In the genomic region with DNA sequence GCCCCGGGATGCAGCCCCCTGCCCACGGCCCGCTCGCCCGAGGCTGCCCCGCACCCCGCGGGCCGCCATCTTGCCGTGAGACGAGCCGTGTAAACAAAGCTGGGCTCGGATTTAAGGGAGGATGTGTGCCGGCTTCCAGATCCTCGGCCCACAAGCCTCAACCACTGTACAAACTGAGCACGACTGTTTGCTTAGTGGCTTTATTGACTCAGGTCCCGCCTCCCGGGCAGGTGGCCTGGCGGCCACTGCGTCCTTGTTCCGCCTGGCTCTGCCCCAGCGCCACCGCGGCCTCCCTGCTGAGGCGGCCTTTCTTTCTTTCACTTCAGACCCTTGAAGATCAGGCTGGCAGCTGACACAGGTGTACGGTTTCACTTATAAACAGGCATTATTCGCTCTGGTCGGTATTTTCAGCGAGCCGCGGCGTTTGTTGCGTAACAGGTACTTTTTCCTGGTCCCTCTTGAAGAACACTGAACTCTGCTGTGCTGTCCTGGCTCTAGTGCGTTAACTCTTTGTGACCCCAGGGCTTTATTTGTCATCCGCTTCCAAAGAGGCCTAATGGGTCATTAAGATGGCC, we compare ENCODE assay signal across 7 mouse cellular contexts.
DNase-seq lines count a peak whose midpoint lies in the region; ATAC-seq lines count a peak whose summit lies in the region.

No protein-coding gene starts in this region.

- 0 out of 2 replicates have a peak, but pooled peaks cover 3% of the 10 kb centered on the region for H3K4me1 ChIP-seq in embryonic facial prominence, embryonic 14.5 days (ENCODE audit: control insufficient read depth, insufficient read depth, low read length)
- no peaks in the 10 kb centered on the region for H3K4me1 ChIP-seq in heart, embryonic 12.5 days (replicated peaks)
- H3K4me1 ChIP-seq in kidney, embryonic 14.5 days (ENCODE audit: control insufficient read depth, insufficient read depth, low read length), result peaks cover 12% of the 10 kb centered on the region; the same call in 1 of the 2 replicates
- H3K4me1 ChIP-seq in liver, embryonic 12.5 days, result no peaks in the 10 kb centered on the region

- peak; percentile 84 for ATAC-seq in embryonic facial prominence, embryonic 14.5 days (ENCODE audit: low read depth)
- ATAC-seq in heart, embryonic 12.5 days (ENCODE audit: insufficient number of reproducible peaks, low FRiP score), result peak; percentile 75
- peak; percentile 71 for ATAC-seq in kidney, embryonic 14.5 days (ENCODE audit: low FRiP score, low TSS enrichment)
- peak; percentile 68 for ATAC-seq in liver, embryonic 12.5 days

- peaks cover 12% of the 10 kb centered on the region for H3K9me3 ChIP-seq in embryonic facial prominence, embryonic 14.5 days (ENCODE audit: control insufficient read depth, low read length)
- peaks cover 6% of the 10 kb centered on the region for H3K9me3 ChIP-seq in heart, embryonic 12.5 days (replicated peaks)
- H3K9me3 ChIP-seq in kidney, embryonic 14.5 days (ENCODE audit: control insufficient read depth, low read length), result no peaks in the 10 kb centered on the region
- H3K9me3 ChIP-seq in liver, embryonic 12.5 days (replicated peaks), result no peaks in the 10 kb centered on the region

- under 1% methylated on average over 30 of the region's 35 CpGs for WGBS in embryonic facial prominence, embryonic 14.5 days
- 2% methylated on average over 35 of the region's 35 CpGs for WGBS in heart, embryonic 12.5 days
- 2% methylated on average over 30 of the region's 35 CpGs for WGBS in kidney, embryonic 14.5 days
- 5% methylated on average over 35 of the region's 35 CpGs for WGBS in liver, embryonic 12.5 days (ENCODE audit: insufficient replicate concordance)

- H3K36me3 ChIP-seq in embryonic facial prominence, embryonic 14.5 days (ENCODE audit: control insufficient read depth, insufficient read depth, low read length), result no peaks in the 10 kb centered on the region
- no peaks in the 10 kb centered on the region for H3K36me3 ChIP-seq in heart, embryonic 12.5 days
- no peaks in the 10 kb centered on the region for H3K36me3 ChIP-seq in kidney, embryonic 14.5 days (ENCODE audit: control insufficient read depth, insufficient read depth, low read length)
- no peaks in the 10 kb centered on the region for H3K36me3 ChIP-seq in liver, embryonic 12.5 days

- peak overlapping the region; percentile 84 for H3K27ac ChIP-seq in embryonic facial prominence, embryonic 14.5 days (replicated peaks; ENCODE audit: low read depth, low read length)
- peak overlapping the region; percentile 42 for H3K27ac ChIP-seq in heart, embryonic 12.5 days (ENCODE audit: poor library complexity, severe bottlenecking)
- H3K27ac ChIP-seq in kidney, embryonic 14.5 days (ENCODE audit: low read depth, low read length), result peak overlapping the region; percentile 85
- peak overlapping the region; percentile 58 for H3K27ac ChIP-seq in liver, embryonic 12.5 days

- peak overlapping the region; percentile 74 for H3K4me2 ChIP-seq in embryonic facial prominence, embryonic 14.5 days (ENCODE audit: low read depth, low read length)
- peak overlapping the region; percentile 74 for H3K4me2 ChIP-seq in heart, embryonic 12.5 days
- H3K4me2 ChIP-seq in kidney, embryonic 14.5 days (replicated peaks; ENCODE audit: low read depth, low read length), result peak overlapping the region; percentile 74
- peak overlapping the region; percentile 85 for H3K4me2 ChIP-seq in liver, embryonic 12.5 days

- peak overlapping the region; percentile 48 for H3K4me3 ChIP-seq in embryonic facial prominence, embryonic 14.5 days (ENCODE audit: low read depth, low read length)
- peak overlapping the region; percentile 59 for H3K4me3 ChIP-seq in heart, embryonic 12.5 days
- peak overlapping the region; percentile 45 for H3K4me3 ChIP-seq in kidney, embryonic 14.5 days (ENCODE audit: low read length)
- peak overlapping the region; percentile 65 for H3K4me3 ChIP-seq in liver, embryonic 12.5 days

- DNase-seq in brain, adult 2 months (ENCODE audit: low read depth, low spot score), result peak; percentile 75
- peak; percentile 79 for DNase-seq in embryonic facial prominence, embryonic 14.5 days (ENCODE audit: low spot score)
- DNase-seq in naive thymus-derived CD4-positive, alpha-beta T cell, adult 2 months (ENCODE audit: low read depth), result peak; percentile 76
- DNase-seq in spleen, postnatal 4 days (ENCODE audit: low spot score in 2 of 2), result peak; percentile 24 to 74

- no peaks in the 10 kb centered on the region for H3K27me3 ChIP-seq in embryonic facial prominence, embryonic 14.5 days (replicated peaks; ENCODE audit: control insufficient read depth, insufficient read depth, low read length)
- no peaks in the 10 kb centered on the region for H3K27me3 ChIP-seq in heart, embryonic 12.5 days (replicated peaks)
- no peaks in the 10 kb centered on the region for H3K27me3 ChIP-seq in kidney, embryonic 14.5 days (ENCODE audit: control insufficient read depth, insufficient read depth, low read length)
- H3K27me3 ChIP-seq in liver, embryonic 12.5 days (replicated peaks), result no peaks in the 10 kb centered on the region; the same call in 1 of the 2 replicates

- peak overlapping the region; percentile 75 for H3K9ac ChIP-seq in embryonic facial prominence, embryonic 14.5 days (ENCODE audit: low read depth, low read length)
- H3K9ac ChIP-seq in heart, embryonic 12.5 days, result peak overlapping the region; percentile 75
- peak overlapping the region; percentile 72 for H3K9ac ChIP-seq in kidney, embryonic 14.5 days (ENCODE audit: low read depth, low read length)
- peak overlapping the region; percentile 64 for H3K9ac ChIP-seq in liver, embryonic 12.5 days

Comparison
In these comparisons a context has a peak if more than half of its experiments do, and no peak if none do; other contexts are left out.
1. Peak in every context shown above with its lines: DNase-seq, ATAC-seq, H3K4me3 ChIP-seq and H3K27ac ChIP-seq.